ENCODE assay signal across 8 mouse cellular contexts in genomic region chr1:135368245-135368644, GRCm38 (mm10). TPM values are rescaled to one million over a fixed set of nuclear protein-coding genes. Genes with fewer than 3 reads are reported as not detected.
DNase-seq lines count a peak whose midpoint lies in the region; ATAC-seq and TF ChIP-seq lines count a peak whose summit lies in the region.

No protein-coding gene starts in this region.

- TF ChIP-seq EP300 in MEL (IDR thresholded peaks at IDR 0.05; ENCODE audit: low read depth in 1 of 2, low read length in 2 of 2) = no peak

- TF ChIP-seq RAD21 in MEL (IDR thresholded peaks at IDR 0.05; ENCODE audit: low read depth, low read length) = peak; percentile 84

- no peaks in the 10 kb centered on the region for H3K27me3 ChIP-seq in MEL (ENCODE audit: control insufficient read depth in 1 of 2, insufficient read depth in 2 of 2, low read length in 2 of 2)
- peaks cover 9% of the 10 kb centered on the region; the same call in 1 of the 2 replicates for H3K27me3 ChIP-seq in hindbrain, embryonic 10.5 days (ENCODE audit: insufficient read depth, poor library complexity, severe bottlenecking)
- no peaks in the 10 kb centered on the region for H3K27me3 ChIP-seq in lung, embryonic 16.5 days (ENCODE audit: control insufficient read depth, insufficient read depth, low read depth, low read length)

- peaks cover 6 to 12% of the 10 kb centered on the region in 2 experiments for H3K4me1 ChIP-seq in MEL (ENCODE audit: control insufficient read depth in 1 of 2, insufficient read depth in 2 of 2, low read length in 2 of 2)
- H3K4me1 ChIP-seq in hindbrain, embryonic 10.5 days (replicated peaks) = peaks cover 45% of the 10 kb centered on the region
- peaks cover 3% of the 10 kb centered on the region for H3K4me1 ChIP-seq in lung, embryonic 16.5 days (replicated peaks; ENCODE audit: control insufficient read depth, insufficient read depth, low read length)

- no peak overlapping the region for H3K27ac ChIP-seq in MEL (ENCODE audit: control insufficient read depth, low read depth, low read length)
- H3K27ac ChIP-seq in hindbrain, embryonic 10.5 days = peak overlapping the region; percentile 81
- H3K27ac ChIP-seq in lung, embryonic 16.5 days (ENCODE audit: low read length) = no peak overlapping the region

- H3K9me3 ChIP-seq in MEL (replicated peaks; ENCODE audit: insufficient read depth, low read length) = no peaks in the 10 kb centered on the region
- H3K9me3 ChIP-seq in hindbrain, embryonic 10.5 days = no peaks in the 10 kb centered on the region
- no peaks in the 10 kb centered on the region for H3K9me3 ChIP-seq in lung, embryonic 16.5 days (ENCODE audit: control insufficient read depth, low read length)

- TF ChIP-seq POLR2A in MEL (IDR thresholded peaks at IDR 0.05; ENCODE audit: control insufficient read depth in 1 of 2, insufficient read depth in 1 of 2, low read depth in 1 of 2, low read length in 2 of 2, poor library complexity in 1 of 2) = no peak

- H3K4me2 ChIP-seq in lung, embryonic 16.5 days (ENCODE audit: low read depth, low read length) = peak overlapping the region; percentile 81

- peak overlapping the region; percentile 53 for H3K9ac ChIP-seq in MEL (ENCODE audit: control insufficient read depth, low read depth, low read length, poor library complexity, severe bottlenecking)
- peak overlapping the region; percentile 67 for H3K9ac ChIP-seq in lung, embryonic 16.5 days (ENCODE audit: low read length)

- peak overlapping the region; percentile 47 to 60 for H3K4me3 ChIP-seq in MEL (ENCODE audit: control insufficient read depth in 1 of 2, insufficient read depth in 1 of 2, low read depth in 2 of 2, low read length in 2 of 2)
- H3K4me3 ChIP-seq in hindbrain, embryonic 10.5 days = peak overlapping the region; percentile 58
- H3K4me3 ChIP-seq in lung, embryonic 16.5 days (ENCODE audit: low read length) = peak overlapping the region; percentile 49

- DNase-seq in MEL (ENCODE audit: low read depth, low spot score) = peak; percentile 88
- peak; percentile 90 for DNase-seq in cerebellum, adult 8-10 months
- peak; percentile 87 to 94 for DNase-seq in frontal cortex, adult 2 months (ENCODE audit: extremely low spot score in 1 of 2, low spot score in 1 of 2)
- peak; percentile 88 for DNase-seq in hindbrain, embryonic 10.5 days (ENCODE audit: low spot score)
- peak; percentile 89 for DNase-seq in layer of hippocampus, adult 9-11 months
- DNase-seq in ovary, adult 18-20 months (ENCODE audit: low spot score) = peak; percentile 69
- DNase-seq in thymus, postnatal 0 days (ENCODE audit: low spot score) = peak; percentile 68

- WGBS in hindbrain, embryonic 10.5 days = under 1% methylated on average over 20 of the region's 20 CpGs
- under 1% methylated on average over 20 of the region's 20 CpGs for WGBS in lung, embryonic 16.5 days

- TF ChIP-seq CTCF in MEL (IDR thresholded peaks at IDR 0.05 in 2 of 3, conservative IDR thresholded peaks at IDR 0.05 in 1 of 3; ENCODE audit: control insufficient read depth in 1 of 3, insufficient read depth in 1 of 3, low read depth in 2 of 3, low read length in 3 of 3, poor library complexity in 1 of 3, severe bottlenecking in 1 of 3) = peak; percentile 70 to 89 (median 88)

- H3K79me2 ChIP-seq in MEL (ENCODE audit: control insufficient read depth, insufficient read depth, low read length, poor library complexity) = no peaks in the 10 kb centered on the region

- ATAC-seq in lung, embryonic 16.5 days (ENCODE audit: low read depth) = peak; percentile 78

- H3K36me3 ChIP-seq in MEL (ENCODE audit: control insufficient read depth in 1 of 2, insufficient read depth in 2 of 2, low read length in 2 of 2) = no peaks in the 10 kb centered on the region
- peaks cover 18% of the 10 kb centered on the region; the same call in 1 of the 2 replicates for H3K36me3 ChIP-seq in hindbrain, embryonic 10.5 days
- no peaks in the 10 kb centered on the region for H3K36me3 ChIP-seq in lung, embryonic 16.5 days (ENCODE audit: control insufficient read depth, insufficient read depth, low read length)

TF ChIP-seq in MEL, 35 proteins besides CTCF, POLR2A, EP300 and RAD21:
- TF ChIP-seq ZC3H11A (IDR thresholded peaks at IDR 0.05; ENCODE audit: low read depth, low read length) (peak; percentile 39; the same call in 1 of the 2 replicates), POLR2AphosphoS5 (IDR thresholded peaks at IDR 0.05; ENCODE audit: borderline replicate concordance, low read depth, low read length) (no peak), E2F4 (IDR thresholded peaks at IDR 0.05; ENCODE audit: borderline replicate concordance, low read depth, low read length) (no peak), TBP (IDR thresholded peaks at IDR 0.05; ENCODE audit: low read depth, low read length) (no peak), SMC3 (IDR thresholded peaks at IDR 0.05; ENCODE audit: low read depth, low read length) (peak; percentile 68), GATA1 (IDR thresholded peaks at IDR 0.05; ENCODE audit: low read depth, low read length) (no peak), MYB (IDR thresholded peaks at IDR 0.05; ENCODE audit: low read depth, low read length) (no peak), UBTF (IDR thresholded peaks at IDR 0.05; ENCODE audit: borderline replicate concordance, insufficient read depth, low read depth, low read length) (no peak), JUND (IDR thresholded peaks at IDR 0.05; ENCODE audit: low read depth, low read length) (peak; percentile 80; the same call in 1 of the 2 replicates), ETS1 (IDR thresholded peaks at IDR 0.05; ENCODE audit: low read depth, low read length) (peak; percentile 57; the same call in 1 of the 2 replicates), RCOR1 (IDR thresholded peaks at IDR 0.05; ENCODE audit: low read depth, low read length) (no peak), NRF1 (IDR thresholded peaks at IDR 0.05; ENCODE audit: insufficient read depth, low read depth, low read length, poor library complexity, severe bottlenecking) (no peak), MAZ (IDR thresholded peaks at IDR 0.05; ENCODE audit: low read depth, low read length) (0 out of 2 replicates have a peak, but pooled peaks have one; percentile 26), SIN3A (IDR thresholded peaks at IDR 0.05; ENCODE audit: low read length) (no peak)

RNA-seq across cellular contexts. Expression of gene Shisa4, which starts 6.8 kb away (rescaled TPM):
- total RNA-seq in MEL (2012; rRNA removed) = not detected in 2 replicates
- polyA plus RNA-seq in MEL (2012; ENCODE audit: insufficient read depth in 1 of 2, insufficient read length in 2 of 2, low read depth in 1 of 2, low replicate concordance in 2 of 2, missing spikeins in 1 of 2) = not detected
- polyA plus RNA-seq in frontal cortex, adult 2 months (2012; rRNA removed) = 174 and 198 TPM in 2 replicates
- polyA plus RNA-seq in hindbrain, embryonic 10.5 days (2016; fragmentation: Nextera tagmentation; extraction: Ambion mirVana) = 63.3 and 72.2 TPM in 2 replicates
- polyA plus RNA-seq in lung, embryonic 16.5 days (2015; fragmentation: Nextera tagmentation; extraction: Ambion mirVana) = 24.4 and 25.4 TPM in 2 replicates
- polyA plus RNA-seq in thymus, postnatal 0 days (2015; fragmentation: Nextera tagmentation; extraction: Ambion mirVana) = 11.0 and 14.5 TPM in 2 replicates

RNA-seq across cellular contexts. Expression of gene Lmod1, which starts 43.6 kb away (rescaled TPM):
- not detected in 2 replicates for total RNA-seq in MEL (2012; rRNA removed)
- polyA plus RNA-seq in MEL (2012; ENCODE audit: insufficient read depth in 1 of 2, insufficient read length in 2 of 2, low read depth in 1 of 2, low replicate concordance in 2 of 2, missing spikeins in 1 of 2) = not detected
- polyA plus RNA-seq in frontal cortex, adult 2 months (2012; rRNA removed) = 0.44 and 1.1 TPM in 2 replicates
- polyA plus RNA-seq in hindbrain, embryonic 10.5 days (2016; fragmentation: Nextera tagmentation; extraction: Ambion mirVana) = 0.50 and 0.66 TPM in 2 replicates
- 3.9 and 4.1 TPM in 2 replicates for polyA plus RNA-seq in lung, embryonic 16.5 days (2015; fragmentation: Nextera tagmentation; extraction: Ambion mirVana)
- polyA plus RNA-seq in thymus, postnatal 0 days (2015; fragmentation: Nextera tagmentation; extraction: Ambion mirVana) = 0.55 and 0.89 TPM in 2 replicates

RNA-seq across cellular contexts. Expression of gene Timm17a, which starts 54.7 kb away (rescaled TPM):
- total RNA-seq in MEL (2012; rRNA removed) = 177 and 182 TPM in 2 replicates
- polyA plus RNA-seq in MEL (2012; ENCODE audit: insufficient read depth in 1 of 2, insufficient read length in 2 of 2, low read depth in 1 of 2, low replicate concordance in 2 of 2, missing spikeins in 1 of 2) = 100 to 1,000 TPM in 1 of 2 experiments, not detected in 1; 315 TPM
- 73.1 and 76.2 TPM in 2 replicates for polyA plus RNA-seq in frontal cortex, adult 2 months (2012; rRNA removed)
- 193 and 199 TPM in 2 replicates for polyA plus RNA-seq in hindbrain, embryonic 10.5 days (2016; fragmentation: Nextera tagmentation; extraction: Ambion mirVana)
- 185 and 187 TPM in 2 replicates for polyA plus RNA-seq in lung, embryonic 16.5 days (2015; fragmentation: Nextera tagmentation; extraction: Ambion mirVana)
- 235 TPM in 2 replicates for polyA plus RNA-seq in thymus, postnatal 0 days (2015; fragmentation: Nextera tagmentation; extraction: Ambion mirVana)

Comparison
In these comparisons a context has a peak if more than half of its experiments do, and no peak if none do; other contexts are left out.
1. RNA of gene Shisa4, which starts 6.8 kb away (polyA plus RNA-seq): 174 to 198 TPM in frontal cortex, adult 2 months, 63.3 to 72.2 TPM in hindbrain, embryonic 10.5 days, 24.4 to 25.4 TPM in lung, embryonic 16.5 days and 11.0 to 14.5 TPM in thymus, postnatal 0 days; not detected in MEL; every median in the first group is over 10 times any median in the second.
2. Peak in every context shown above with its lines, with median percentiles within 50 percentile points of each other: DNase-seq and H3K4me3 ChIP-seq.